Mouse (Mus musculus) gastrocnemius, adult 18-20 months (tissue): ENCODE data around the gene Ncmap. TPM values are rescaled to one million over a fixed set of nuclear protein-coding genes. Genes with fewer than 3 reads are reported as not detected.

Experiments
- DNase-seq: peaks from one replicate; pipeline ENCODE4 v3.0.0; 2021; ENCODE audit warnings: low spot score
- microRNA-seq: library from miRNA; unstranded; fragments of <30 nt; microRNA quantifications from one replicate; pipeline ENCODE4 v1.2.0, GENCODE M21; 2021
- total RNA-seq, 2 experiments: library from RNA; stranded (reverse); gene quantifications; 2 replicates each; pipeline ENCODE4 v1.2.3; 2021

Gene Ncmap
- total RNA-seq, 2 experiments from 2014 or later: 1.8 to 2.3 TPM

GRCm38 (mm10) chr4:135353066-135353793 is 44.8 kb downstream of the Ncmap start, which contains the start of gene Srrm1:
Gene Srrm1 (minus strand): TSS chr4:135353321.
- peak; percentile 98 for DNase-seq

DNA sequence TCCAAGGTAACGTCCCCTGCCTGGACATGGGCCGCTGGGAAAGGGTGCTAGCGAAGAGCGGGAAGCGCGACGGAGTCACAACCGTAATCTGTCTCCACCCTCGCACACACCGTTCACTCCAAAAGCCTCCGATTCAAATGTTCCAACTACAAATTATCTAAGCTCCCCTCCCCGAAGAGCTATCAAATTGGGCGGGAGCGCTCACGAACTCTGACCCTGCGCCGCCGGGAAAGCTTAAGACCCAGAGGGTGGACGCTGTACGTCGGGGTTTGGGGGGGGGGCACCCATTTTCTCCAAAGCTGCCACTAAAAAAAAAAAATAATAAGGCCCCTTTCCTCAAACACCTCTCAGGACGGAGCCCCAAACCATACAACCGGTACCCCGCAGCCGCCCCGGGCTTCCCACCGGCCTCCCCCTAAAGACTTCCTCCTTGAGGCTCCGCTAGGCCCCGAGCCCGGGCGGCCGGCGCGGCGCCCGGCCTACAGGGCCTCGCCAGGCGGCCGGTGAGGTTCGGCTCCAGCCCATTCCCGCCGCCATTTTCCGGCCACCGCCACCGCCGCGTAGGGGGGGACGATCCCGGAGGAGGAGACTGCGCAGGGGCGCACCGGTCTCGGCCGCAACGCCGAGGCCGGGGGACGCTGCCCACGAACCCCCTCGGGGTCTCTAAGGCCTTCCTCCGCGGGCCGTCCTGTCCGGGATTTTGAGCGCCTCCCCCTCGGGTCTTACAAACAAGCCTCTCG is 45.5 kb downstream of the Ncmap start:
- peak; percentile 7 for DNase-seq

GRCm38 (mm10) chr4:135337376-135337942 is 60.6 kb downstream of the Ncmap start:
- no peak for DNase-seq

- DNase-seq: no peak
Measured at GRCm38 (mm10) chr4:135336023-135336357, 62.0 kb downstream of the Ncmap start.

- DNase-seq: no peak
Measured at GRCm38 (mm10) chr4:135335327-135336022, 62.6 kb downstream of the Ncmap start.

GRCm38 (mm10) chr4:135326469-135326868 is 71.6 kb downstream of the Ncmap start:
- DNase-seq: no peak

DNA sequence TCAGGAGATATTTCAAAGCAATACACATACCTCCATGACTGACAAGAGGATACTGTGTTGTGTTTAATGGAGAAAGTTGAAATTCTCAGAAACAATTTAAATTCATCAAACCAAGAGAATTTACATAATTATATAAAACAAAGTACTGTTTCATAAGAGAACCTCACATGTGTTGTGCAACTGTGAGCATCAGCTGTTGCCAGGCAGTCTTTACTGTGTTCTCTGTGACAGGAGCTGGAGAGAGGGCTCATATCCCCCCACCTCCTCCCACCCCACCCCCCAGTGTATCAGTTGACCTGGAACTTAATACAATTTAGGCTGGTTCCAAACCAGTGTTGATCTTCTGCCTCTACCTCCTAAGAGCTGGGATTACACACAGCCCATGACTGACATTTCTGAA is 72.0 kb downstream of the Ncmap start:
- DNase-seq: no peak

DNA sequence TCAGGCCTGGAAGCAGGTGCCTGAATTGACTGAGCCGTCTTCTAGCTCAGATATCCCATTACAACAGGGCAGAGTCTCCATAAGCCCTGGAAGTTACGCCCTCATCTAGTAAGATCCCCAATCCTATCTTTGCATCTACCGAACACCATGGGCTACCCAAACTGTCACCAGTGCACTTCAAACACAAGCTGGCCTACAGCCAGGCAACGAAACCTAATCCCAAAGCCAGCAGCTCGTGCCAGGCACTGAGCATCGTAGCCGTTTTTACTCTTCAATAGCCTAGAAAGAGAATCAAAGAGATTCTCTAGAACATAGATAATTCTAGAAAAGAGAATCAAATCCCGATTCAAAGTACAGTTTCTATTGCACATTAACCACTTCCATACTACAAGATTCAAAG is 75.0 kb downstream of the Ncmap start:
- DNase-seq: peak; percentile 43

Small RNAs within 50 kb of the gene (microRNA-seq; reads per million reads assigned to microRNA genes)
- 132 reads per million, percentile 62 among the genes with 10 or more reads in this experiment for gene Mir700

Other genes with a start within 250 kb of the Ncmap start
- gene Clic4, start 125.4 kb downstream of the Ncmap start, total RNA-seq: 10 to 100 TPM; 27.6 to 40.4 TPM
- 10 to 100 TPM; 58.3 to 60.1 TPM for gene Srrm1, start 44.9 kb downstream of the Ncmap start, total RNA-seq
- 1 to 10 TPM; 3.0 to 4.2 TPM for gene Rcan3, start 35.6 kb upstream of the Ncmap start, total RNA-seq
- under 1 TPM in 1 of 2 experiments, not detected in 1; 0.24 TPM for gene Stpg1, start 96.6 kb upstream of the Ncmap start, total RNA-seq
- gene Nipal3, start 96.8 kb upstream of the Ncmap start, total RNA-seq: 10 to 100 TPM; 14.2 to 17.2 TPM
- gene Grhl3, start 175.4 kb upstream of the Ncmap start, total RNA-seq: under 1 TPM in 1 of 2 experiments, not detected in 1; 0.09 TPM